Mouse (Mus musculus): ENCODE measurements around the gene Kif23. TPM values are rescaled to one million over a fixed set of nuclear protein-coding genes. Genes with fewer than 3 reads are reported as not detected.

Kif23 gene
- polyA plus RNA-seq, 1 experiment from 2014 or later = 121 TPM

DNA sequence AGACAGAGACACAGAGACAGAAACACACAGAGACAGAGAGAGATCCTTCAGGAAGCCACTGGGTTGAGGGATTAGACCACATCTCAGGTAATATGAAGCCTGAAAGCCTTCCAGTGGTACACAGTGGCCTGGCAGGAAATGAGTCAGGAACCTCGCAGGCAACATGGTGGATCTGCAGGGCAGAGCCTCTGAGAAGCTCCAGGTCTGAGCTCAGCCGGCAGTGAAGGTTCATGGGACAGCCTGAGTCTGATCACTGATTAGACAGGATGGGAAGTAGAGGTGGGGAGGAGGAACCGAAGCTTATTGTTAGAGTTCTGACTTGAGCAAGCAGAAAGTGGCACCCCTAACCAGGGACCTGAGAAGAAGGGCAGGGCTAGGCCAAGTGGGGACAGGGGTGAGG lies 24.5 kb upstream of the Kif23 start:
- peaks cover 4% of the 10 kb centered on the region; the same call in 1 of the 2 replicates for H3K4me1 ChIP-seq (replicated peaks)
- no peak for ATAC-seq (ENCODE audit: insufficient number of reproducible peaks, insufficient read depth, low FRiP score, low TSS enrichment, low read depth)
- no peak overlapping the region for H3K9ac ChIP-seq (replicated peaks)
- no peaks in the 10 kb centered on the region for H3K9me3 ChIP-seq
- no peaks in the 10 kb centered on the region; the same call in 1 of the 2 replicates for H3K27me3 ChIP-seq
- no peak overlapping the region for H3K4me2 ChIP-seq
- H3K36me3 ChIP-seq = no peaks in the 10 kb centered on the region
- no peak overlapping the region for H3K4me3 ChIP-seq (replicated peaks)
- 65% methylated on average over 3 of the region's 3 CpGs for WGBS
- no peak overlapping the region for H3K27ac ChIP-seq

DNA sequence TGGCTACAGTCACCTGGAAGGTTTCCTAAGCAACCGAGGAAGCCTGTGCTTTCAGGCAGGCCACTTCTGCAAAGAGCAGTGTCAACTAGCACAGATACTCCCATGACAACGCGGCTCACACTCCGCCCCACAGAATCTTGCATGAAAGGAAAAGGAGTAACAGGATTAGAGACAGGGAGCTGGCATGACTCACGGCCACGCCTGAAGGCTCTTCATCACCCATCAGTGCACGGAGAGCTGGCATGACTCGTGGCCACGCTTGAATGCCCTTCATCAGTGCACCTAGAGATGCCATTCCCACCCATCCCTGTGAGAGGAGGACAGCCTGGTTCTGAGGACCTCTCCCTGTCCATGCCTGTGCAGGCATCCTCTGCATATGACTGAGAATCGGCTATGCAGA lies 20.8 kb upstream of the Kif23 start:
- H3K27ac ChIP-seq = no peak overlapping the region
- H3K4me1 ChIP-seq (replicated peaks) = peaks cover 15% of the 10 kb centered on the region
- H3K27me3 ChIP-seq = no peaks in the 10 kb centered on the region; the same call in 1 of the 2 replicates
- no peak for ATAC-seq (ENCODE audit: insufficient number of reproducible peaks, insufficient read depth, low FRiP score, low TSS enrichment, low read depth)
- H3K4me2 ChIP-seq = no peak overlapping the region
- no peaks in the 10 kb centered on the region for H3K9me3 ChIP-seq
- H3K36me3 ChIP-seq = no peaks in the 10 kb centered on the region
- WGBS = 87% methylated on average over 10 of the region's 10 CpGs
- no peak overlapping the region for H3K4me3 ChIP-seq (replicated peaks)
- no peak overlapping the region for H3K9ac ChIP-seq (replicated peaks)

DNA sequence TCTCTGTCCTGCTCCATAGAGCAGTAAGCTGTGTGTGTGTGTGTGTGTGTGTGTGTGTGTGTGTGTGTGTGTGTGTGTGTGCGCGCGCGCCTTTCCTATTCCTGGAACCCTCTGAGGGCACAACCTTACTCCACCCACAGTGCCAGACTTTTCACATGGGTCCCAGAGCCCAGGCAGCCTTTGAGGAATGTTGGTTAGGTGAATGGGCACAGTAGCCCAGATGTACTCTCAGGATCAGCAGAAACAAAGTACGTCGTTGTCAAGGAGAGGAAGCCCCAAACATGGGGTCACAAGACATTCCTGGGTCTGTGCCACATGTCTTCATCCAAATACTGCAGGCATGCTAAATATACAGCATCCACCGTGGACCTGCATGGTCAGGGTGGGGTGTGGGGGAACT lies 19.4 kb upstream of the Kif23 start:
- H3K4me1 ChIP-seq (replicated peaks) = peaks cover 16% of the 10 kb centered on the region
- no peak overlapping the region for H3K4me2 ChIP-seq
- no peak for ATAC-seq (ENCODE audit: insufficient number of reproducible peaks, insufficient read depth, low FRiP score, low TSS enrichment, low read depth)
- H3K9ac ChIP-seq (replicated peaks) = no peak overlapping the region
- no peaks in the 10 kb centered on the region for H3K27me3 ChIP-seq
- no peak overlapping the region for H3K4me3 ChIP-seq (replicated peaks)
- H3K27ac ChIP-seq = no peak overlapping the region
- no peaks in the 10 kb centered on the region for H3K36me3 ChIP-seq
- WGBS = 93% methylated on average over 7 of the region's 7 CpGs
- H3K9me3 ChIP-seq = no peaks in the 10 kb centered on the region

DNA sequence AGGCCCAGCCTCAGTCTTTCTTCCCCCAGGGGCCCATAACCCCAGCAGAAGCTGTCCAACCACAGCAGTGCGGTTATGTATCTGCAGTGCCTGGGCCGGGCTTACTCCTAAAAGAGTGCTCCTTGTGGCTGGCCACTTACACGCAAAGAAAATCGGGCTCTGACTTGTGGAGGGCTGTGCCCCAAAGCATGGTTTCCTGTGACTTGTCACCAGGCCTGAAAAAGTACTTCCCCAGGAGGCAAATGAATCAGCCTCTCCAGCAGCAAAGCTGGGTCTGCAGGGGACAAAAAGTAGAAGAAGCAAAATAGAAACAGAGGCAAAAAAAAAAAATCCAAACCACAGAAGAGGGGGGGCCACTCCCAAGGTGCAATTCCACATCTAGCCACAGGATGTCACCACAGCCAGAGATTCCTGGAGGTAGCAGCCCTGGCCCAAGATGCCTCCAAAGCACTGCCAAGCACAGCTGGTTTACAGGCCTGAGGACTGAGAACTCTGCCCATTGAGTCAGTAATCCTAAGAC lies 18.9 kb upstream of the Kif23 start:
- peaks cover 16% of the 10 kb centered on the region for H3K4me1 ChIP-seq (replicated peaks)
- H3K9ac ChIP-seq (replicated peaks) = no peak overlapping the region; the same call in 1 of the 2 replicates
- no peaks in the 10 kb centered on the region for H3K36me3 ChIP-seq
- H3K4me2 ChIP-seq = peak overlapping the region; percentile 15; the same call in 1 of the 2 replicates
- 41% methylated on average over 4 of the region's 4 CpGs for WGBS
- H3K27me3 ChIP-seq = no peaks in the 10 kb centered on the region
- H3K9me3 ChIP-seq = no peaks in the 10 kb centered on the region
- ATAC-seq (ENCODE audit: insufficient number of reproducible peaks, insufficient read depth, low FRiP score, low TSS enrichment, low read depth) = no peak
- no peak overlapping the region for H3K4me3 ChIP-seq (replicated peaks)
- peak overlapping the region; percentile 56; the same call in 1 of the 2 replicates for H3K27ac ChIP-seq

DNA sequence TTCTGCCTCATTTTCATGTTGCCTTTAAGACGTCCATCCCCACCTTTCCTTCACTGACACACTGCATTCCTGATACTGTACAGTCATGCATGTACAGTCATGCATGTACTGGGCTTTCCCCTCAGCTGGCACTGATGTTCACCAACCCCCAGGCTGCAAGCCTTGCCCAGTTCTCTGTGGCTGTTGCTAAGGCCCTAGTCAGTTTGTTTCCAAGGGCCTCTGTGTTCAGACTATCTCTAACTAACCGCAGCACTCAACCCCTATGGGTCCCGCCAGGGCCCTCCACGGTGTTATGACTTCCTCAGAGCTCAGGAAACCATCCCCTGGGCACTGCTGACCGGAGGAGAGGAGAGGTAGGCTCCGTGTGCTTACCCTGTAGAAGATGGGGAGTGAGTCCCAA lies 16.8 kb upstream of the Kif23 start:
- no peak overlapping the region for H3K4me3 ChIP-seq (replicated peaks)
- no peak for ATAC-seq (ENCODE audit: insufficient number of reproducible peaks, insufficient read depth, low FRiP score, low TSS enrichment, low read depth)
- H3K9ac ChIP-seq (replicated peaks) = no peak overlapping the region
- H3K36me3 ChIP-seq = no peaks in the 10 kb centered on the region
- peaks cover 16% of the 10 kb centered on the region for H3K4me1 ChIP-seq (replicated peaks)
- H3K27ac ChIP-seq = no peak overlapping the region
- 71% methylated on average over 6 of the region's 6 CpGs for WGBS
- no peaks in the 10 kb centered on the region for H3K9me3 ChIP-seq
- no peak overlapping the region for H3K4me2 ChIP-seq
- H3K27me3 ChIP-seq = no peaks in the 10 kb centered on the region

DNA sequence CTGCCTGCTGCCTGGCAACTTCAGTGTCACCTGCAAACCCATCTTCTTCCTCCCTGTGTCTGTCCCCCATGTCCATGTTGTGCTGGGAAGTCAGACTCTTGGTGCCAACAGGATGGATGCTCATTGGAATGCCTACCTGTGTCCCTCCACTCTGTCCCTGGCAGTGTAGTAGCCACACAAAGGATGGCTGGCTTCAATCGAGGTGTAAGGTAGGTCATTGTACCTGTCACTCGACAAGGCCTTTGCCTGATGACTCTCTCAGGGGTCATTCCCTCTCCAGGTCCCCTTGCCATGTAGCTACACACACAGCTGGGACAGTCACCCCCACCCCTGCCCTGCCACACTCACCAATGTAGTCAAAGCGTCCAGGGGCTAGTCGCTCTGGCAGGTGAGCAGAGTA lies 14.6 kb upstream of the Kif23 start:
- H3K36me3 ChIP-seq = no peaks in the 10 kb centered on the region
- H3K4me1 ChIP-seq (replicated peaks) = peaks cover 16% of the 10 kb centered on the region
- 78% methylated on average over 4 of the region's 4 CpGs for WGBS
- no peak overlapping the region for H3K9ac ChIP-seq (replicated peaks)
- ATAC-seq (ENCODE audit: insufficient number of reproducible peaks, insufficient read depth, low FRiP score, low TSS enrichment, low read depth) = no peak
- no peak overlapping the region for H3K4me2 ChIP-seq
- H3K27me3 ChIP-seq = no peaks in the 10 kb centered on the region
- H3K27ac ChIP-seq = no peak overlapping the region
- no peak overlapping the region for H3K4me3 ChIP-seq (replicated peaks)
- H3K9me3 ChIP-seq = no peaks in the 10 kb centered on the region

DNA sequence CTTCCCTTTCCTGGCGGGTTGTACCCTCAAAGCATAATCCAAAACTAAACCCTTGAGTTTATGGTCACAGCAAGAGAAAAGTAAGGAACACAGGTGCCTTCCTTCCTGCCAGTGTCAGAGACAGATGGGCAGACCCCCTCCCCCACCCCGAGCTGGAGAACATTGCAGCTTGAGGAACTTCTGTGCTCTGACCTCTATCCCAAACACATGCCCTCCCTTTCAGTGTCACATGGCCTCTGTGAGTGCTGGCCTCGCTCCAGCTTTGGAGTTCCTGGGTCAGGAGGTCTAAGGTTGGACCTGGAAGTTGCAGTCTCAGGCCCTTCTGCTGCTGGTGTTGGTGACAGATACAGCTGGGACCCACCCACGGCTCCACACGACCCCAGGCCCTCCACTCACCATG lies 14.2 kb upstream of the Kif23 start:
- no peaks in the 10 kb centered on the region for H3K36me3 ChIP-seq
- WGBS = 55% methylated on average over 5 of the region's 5 CpGs
- no peak overlapping the region for H3K4me2 ChIP-seq
- no peak overlapping the region for H3K4me3 ChIP-seq (replicated peaks)
- no peaks in the 10 kb centered on the region for H3K27me3 ChIP-seq
- H3K27ac ChIP-seq = no peak overlapping the region
- H3K4me1 ChIP-seq (replicated peaks) = peaks cover 12% of the 10 kb centered on the region
- no peak for ATAC-seq (ENCODE audit: insufficient number of reproducible peaks, insufficient read depth, low FRiP score, low TSS enrichment, low read depth)
- no peaks in the 10 kb centered on the region for H3K9me3 ChIP-seq
- no peak overlapping the region for H3K9ac ChIP-seq (replicated peaks)

DNA sequence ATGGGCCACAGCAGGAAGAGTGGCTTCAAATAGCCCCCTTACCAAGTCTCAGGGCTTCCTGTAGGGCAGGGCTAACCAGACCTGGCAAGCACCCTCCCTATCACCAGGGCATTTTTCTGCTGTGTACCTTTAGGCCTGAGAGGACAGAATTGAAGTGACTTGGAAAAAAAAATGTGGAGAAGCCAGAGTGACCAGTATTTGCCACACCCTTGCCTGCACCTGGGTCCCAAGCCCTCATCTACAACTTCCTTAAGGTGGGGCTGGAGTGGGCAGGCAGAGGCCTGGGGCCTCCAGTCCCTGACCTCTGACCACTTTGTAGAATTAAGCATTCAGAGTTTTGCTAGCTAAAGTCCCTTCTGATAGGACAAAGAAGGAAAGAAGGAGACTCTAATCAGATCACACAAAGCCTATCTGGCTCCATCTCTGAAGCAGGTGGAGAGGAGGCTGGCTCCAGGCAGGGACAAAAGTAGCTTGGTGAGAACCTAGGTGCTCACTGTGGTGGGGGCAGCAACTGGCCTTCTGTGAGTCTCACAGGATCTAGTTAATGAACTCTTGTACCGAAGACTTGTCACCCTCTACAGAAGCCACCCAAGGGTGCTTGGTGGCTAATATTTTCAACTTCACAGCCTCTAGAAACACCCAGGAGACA lies 13.5 kb upstream of the Kif23 start:
- no peaks in the 10 kb centered on the region for H3K36me3 ChIP-seq
- no peaks in the 10 kb centered on the region for H3K27me3 ChIP-seq
- WGBS = 88% methylated on average over 1 of the region's 1 CpGs
- H3K4me3 ChIP-seq (replicated peaks) = no peak overlapping the region
- no peak overlapping the region for H3K27ac ChIP-seq
- ATAC-seq (ENCODE audit: insufficient number of reproducible peaks, insufficient read depth, low FRiP score, low TSS enrichment, low read depth) = no peak
- no peak overlapping the region for H3K9ac ChIP-seq (replicated peaks)
- peaks cover 5% of the 10 kb centered on the region; the same call in 1 of the 2 replicates for H3K4me1 ChIP-seq (replicated peaks)
- no peaks in the 10 kb centered on the region for H3K9me3 ChIP-seq
- H3K4me2 ChIP-seq = no peak overlapping the region

DNA sequence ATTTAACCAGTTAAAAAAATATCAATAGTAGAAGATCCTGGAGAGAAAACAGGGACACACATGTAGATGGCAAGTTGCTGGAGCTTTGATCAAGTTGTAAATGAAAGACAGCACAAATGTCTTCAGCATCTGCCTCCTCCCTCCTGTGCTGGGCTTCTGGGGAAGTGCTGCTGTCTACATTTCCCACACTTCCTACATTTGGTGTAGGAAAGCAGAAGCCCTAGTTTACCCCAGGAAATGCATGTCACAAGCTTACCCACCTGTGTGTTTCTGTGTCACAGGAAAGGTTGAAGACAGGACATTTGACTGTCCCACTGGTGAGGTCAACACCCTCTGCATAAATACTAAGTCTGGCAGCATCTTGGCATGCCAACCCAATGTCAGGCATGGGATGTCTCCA lies 8.1 kb upstream of the Kif23 start:
- Histone ChIP-seq H3K27me3 (no peaks in the 10 kb centered on the region), H3K9ac (replicated peaks) (no peak overlapping the region), H3K9me3 (no peaks in the 10 kb centered on the region), H3K4me1 (replicated peaks) (no peaks in the 10 kb centered on the region), H3K27ac (no peak overlapping the region), H3K4me2 (no peak overlapping the region), H3K4me3 (replicated peaks) (no peak overlapping the region), H3K36me3 (no peaks in the 10 kb centered on the region)
- ATAC-seq (ENCODE audit: insufficient number of reproducible peaks, insufficient read depth, low FRiP score, low TSS enrichment, low read depth) = no peak

DNA sequence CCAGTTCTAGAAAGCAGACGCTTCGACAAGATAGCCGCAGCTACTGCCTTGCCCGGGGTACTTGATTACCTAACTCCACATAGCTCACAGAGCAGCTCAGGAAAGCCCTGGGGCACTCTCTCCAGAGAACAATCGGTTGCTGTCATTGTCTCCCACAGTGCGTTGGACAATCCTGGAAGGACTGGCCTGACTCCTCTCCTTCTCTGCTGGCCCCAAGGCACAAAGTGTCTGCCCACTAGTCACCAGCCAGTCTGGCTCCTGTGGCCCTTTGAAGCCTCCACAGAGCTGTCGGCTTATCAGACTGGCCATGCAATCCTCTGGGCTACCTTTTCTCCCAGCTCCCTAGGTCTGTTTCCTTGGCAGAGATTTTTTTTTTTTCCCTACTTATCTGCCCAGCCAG lies 5.7 kb upstream of the Kif23 start:
- no peak overlapping the region for H3K4me2 ChIP-seq
- no peaks in the 10 kb centered on the region for H3K27me3 ChIP-seq
- no peak overlapping the region for H3K4me3 ChIP-seq (replicated peaks)
- H3K36me3 ChIP-seq = no peaks in the 10 kb centered on the region
- peaks cover 9% of the 10 kb centered on the region for H3K4me1 ChIP-seq (replicated peaks)
- no peak for ATAC-seq (ENCODE audit: insufficient number of reproducible peaks, insufficient read depth, low FRiP score, low TSS enrichment, low read depth)
- H3K9me3 ChIP-seq = no peaks in the 10 kb centered on the region
- no peak overlapping the region for H3K9ac ChIP-seq (replicated peaks)
- WGBS = 72% methylated on average over 7 of the region's 7 CpGs
- no peak overlapping the region for H3K27ac ChIP-seq

DNA sequence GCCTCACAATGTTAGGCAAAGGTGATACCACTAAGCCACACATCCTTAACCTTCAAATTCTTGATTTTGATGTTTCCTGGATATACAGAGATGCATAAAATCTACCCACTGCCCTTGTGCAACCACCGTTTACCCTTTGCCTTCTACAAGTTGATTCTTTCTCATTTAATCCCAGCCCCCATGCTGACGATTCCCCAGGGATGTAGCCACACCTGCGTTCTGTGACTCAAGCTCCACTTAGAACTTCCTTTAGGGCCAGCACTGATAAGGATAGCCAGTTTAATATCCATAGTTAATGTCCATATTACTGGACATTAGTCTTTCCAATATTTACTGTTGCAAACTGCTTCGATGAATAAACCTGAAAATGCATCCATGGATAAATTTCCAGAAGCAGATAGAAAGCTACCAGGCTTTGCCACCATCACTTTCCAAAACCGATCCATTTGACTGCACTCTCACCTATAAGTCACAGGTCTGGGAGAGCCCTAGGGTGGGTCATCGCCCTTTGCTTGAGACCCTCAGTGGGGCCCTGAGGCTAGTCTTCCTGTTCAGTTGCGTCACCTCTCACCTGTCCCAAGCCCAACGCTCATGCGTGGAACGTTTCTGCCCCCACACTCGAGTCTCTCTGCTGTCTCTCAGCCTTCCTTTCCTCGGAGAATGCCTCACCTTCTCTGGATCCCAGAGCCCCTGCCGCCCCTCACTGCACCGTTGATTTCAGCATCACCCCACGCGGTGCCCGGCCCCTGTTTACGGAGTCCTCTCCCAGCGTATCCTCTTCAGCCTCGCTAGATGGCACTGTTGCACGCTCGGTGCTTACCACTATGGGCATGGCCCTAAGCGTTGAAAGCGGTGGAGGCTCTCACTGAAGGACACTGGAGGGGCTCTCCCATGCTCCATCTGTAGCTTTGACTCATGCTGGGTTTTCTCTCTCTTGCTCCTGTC lies 1.1 kb upstream of the Kif23 start:
- peak overlapping the region; percentile 78 for H3K9ac ChIP-seq (replicated peaks)
- H3K4me3 ChIP-seq (replicated peaks) = peak overlapping the region; percentile 77
- 6% methylated on average over 24 of the region's 24 CpGs for WGBS
- peak overlapping the region; percentile 91 for H3K4me2 ChIP-seq
- peaks cover 7% of the 10 kb centered on the region; the same call in 1 of the 2 replicates for H3K36me3 ChIP-seq
- H3K27ac ChIP-seq = no peak overlapping the region
- no peaks in the 10 kb centered on the region for H3K27me3 ChIP-seq
- peaks cover 18% of the 10 kb centered on the region for H3K4me1 ChIP-seq (replicated peaks)
- H3K9me3 ChIP-seq = no peaks in the 10 kb centered on the region
- peak; percentile 70 for ATAC-seq (ENCODE audit: insufficient number of reproducible peaks, insufficient read depth, low FRiP score, low TSS enrichment, low read depth)

All from limb, embryonic 12.5 days (tissue).